Mouse (Mus musculus) G1E (cell line): ENCODE results near the gene Ccm2l. TPM values are rescaled to one million over a fixed set of nuclear protein-coding genes. Genes with fewer than 3 reads are reported as not detected.

Experiments
- ATAC-seq: 2 replicates; pipeline ENCODE4 v1.8.0; 2016; ENCODE audit warnings: mild to moderate bottlenecking; ENCODE audit not compliant: insufficient number of reproducible peaks, poor library complexity, low FRiP score, severe bottlenecking; ENCODE audit errors: extremely low read depth
- DNase-seq: peaks from one replicate; pipeline ENCODE4 v3.0.0; 2012; ENCODE audit warnings: low spot score
- H3K27me3 ChIP-seq: 2 replicates; pipeline ENCODE4 v1.6.1; 2012; ENCODE audit warnings: mild to moderate bottlenecking, low read length, inconsistent platforms; ENCODE audit not compliant: insufficient read depth
- H3K36me3 ChIP-seq: replicated peaks from 2 replicates; pipeline ENCODE3; 2012; ENCODE audit warnings: mild to moderate bottlenecking, inconsistent platforms
- H3K4me1 ChIP-seq: 2 replicates; pipeline ENCODE4 v1.6.1; 2012; ENCODE audit warnings: low read depth, low read length, inconsistent platforms, mixed read lengths; ENCODE audit not compliant: insufficient read depth
- H3K4me3 ChIP-seq: 2 replicates; pipeline ENCODE4 v1.5.1; 2012; ENCODE audit warnings: low read depth, mild to moderate bottlenecking, inconsistent platforms, low read length, moderate library complexity, mixed read lengths
- H3K9me3 ChIP-seq: replicated peaks from 2 replicates; pipeline ENCODE4 v1.6.1; 2012; ENCODE audit warnings: inconsistent platforms
- CTCF ChIP-seq: IDR thresholded peaks from 2 replicates; pipeline ENCODE4 v1.5.1; 2012; ENCODE audit warnings: low read depth, low read length, inconsistent platforms, mixed read lengths
- GATA1 ChIP-seq: IDR thresholded peaks from 2 replicates; pipeline ENCODE4 v1.6.1; 2012; ENCODE audit warnings: borderline replicate concordance, low read length, inconsistent platforms, mixed read lengths
- GATA2 ChIP-seq: IDR thresholded peaks from 2 replicates; pipeline ENCODE4 v1.6.1; 2012; ENCODE audit warnings: low read depth, low read length, inconsistent platforms, borderline replicate concordance
- POLR2AphosphoS5 ChIP-seq: IDR thresholded peaks from 2 replicates; pipeline ENCODE4 v1.6.1; 2012; ENCODE audit warnings: low read depth, low read length, inconsistent platforms; ENCODE audit not compliant: insufficient replicate concordance
- TAL1 ChIP-seq: conservative IDR thresholded peaks from 2 replicates; pipeline ENCODE4 v1.6.1; 2012; ENCODE audit warnings: low read depth, low read length, inconsistent platforms, mixed read lengths
- polyA plus RNA-seq: library from polyadenylated mRNA; stranded (reverse); fragments of >175 nt; gene quantifications from 2 replicates; pipeline ENCODE4 v1.2.3, GENCODE M21; 2012
- total RNA-seq, 2 experiments: library from RNA; stranded (forward) in 1 of 2; stranded (reverse) in 1 of 2; fragments of 200-1000 nt in 1 of 2; fragments of >200 nt in 1 of 2; fragmentation: Nextera tagmentation in 1 of 2; gene quantifications; 2 replicates each; pipeline ENCODE4 v1.2.3; 2014 to 2017

Gene Ccm2l
- total RNA-seq (2014; fragmentation: Nextera tagmentation), result not detected in 2 replicates
- total RNA-seq (2017), result 0.11 TPM in 1 of 2 replicates, not detected in the other
- not detected in 2 replicates for polyA plus RNA-seq

- H3K27me3 ChIP-seq, result peaks cover 44% of the 10 kb centered on the region
- ATAC-seq, result no peak
Observed at GRCm38 (mm10) chr2:153065747-153066508, at the start of gene Ccm2l. TSS of gene Ccm2l (plus strand) at chr2:153065955.

DNA sequence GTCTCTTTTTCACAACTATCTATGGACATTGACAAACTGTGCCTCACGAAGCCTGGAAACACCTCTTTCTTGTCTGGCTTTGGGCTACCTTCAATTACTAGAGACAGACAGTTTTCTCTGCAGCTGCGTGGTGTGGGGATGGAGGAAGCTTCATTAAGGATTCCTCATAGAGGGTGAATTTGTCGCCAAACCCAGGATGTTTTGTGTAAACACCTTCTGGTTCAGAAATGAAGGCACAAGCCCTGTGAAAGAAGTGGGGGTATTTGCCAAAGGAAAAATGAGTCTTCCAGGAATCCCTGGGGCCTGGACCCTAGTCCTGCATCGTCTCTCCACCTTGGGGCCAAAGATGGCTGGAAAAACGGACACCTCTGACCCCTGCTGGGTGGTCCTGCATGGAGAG is 49.0 kb upstream of the Ccm2l start:
- TF ChIP-seq POLR2AphosphoS5 (no peak), TAL1 (no peak), CTCF (no peak), GATA2 (no peak), GATA1 (no peak)
- Histone ChIP-seq H3K4me3 (no peak overlapping the region), H3K36me3 (peaks cover 25% of the 10 kb centered on the region), H3K4me1 (peaks cover 24% of the 10 kb centered on the region), H3K27me3 (peaks cover 30% of the 10 kb centered on the region), H3K9me3 (no peaks in the 10 kb centered on the region)
- DNase-seq (no peak), ATAC-seq (no peak)

More at GRCm38 (mm10) chr2:153065747-153066508, at the start of gene Ccm2l:
- TF ChIP-seq POLR2AphosphoS5 (no peak), GATA2 (no peak), CTCF (no peak)
- no peaks in the 10 kb centered on the region for H3K4me1 ChIP-seq
- no peaks in the 10 kb centered on the region for H3K36me3 ChIP-seq
- H3K9me3 ChIP-seq, result no peaks in the 10 kb centered on the region
- no peak within 1 kb of the TSS for H3K4me3 ChIP-seq
- DNase-seq, result no peak

GRCm38 (mm10) chr2:153019355-153019754 is 46.4 kb upstream of the Ccm2l start:
- no peaks in the 10 kb centered on the region for H3K9me3 ChIP-seq
- no peak for DNase-seq
- H3K4me3 ChIP-seq, result no peak overlapping the region

GRCm38 (mm10) chr2:153021163-153021562 is 44.6 kb upstream of the Ccm2l start:
- ATAC-seq, result peak; percentile 22; the same call in 1 of the 2 replicates
- TF ChIP-seq POLR2AphosphoS5 (no peak), CTCF (no peak), GATA2 (no peak), GATA1 (no peak), TAL1 (no peak)
- no peaks in the 10 kb centered on the region for H3K9me3 ChIP-seq
- H3K36me3 ChIP-seq, result no peaks in the 10 kb centered on the region
- no peak overlapping the region for H3K4me3 ChIP-seq
- peaks cover 7% of the 10 kb centered on the region for H3K4me1 ChIP-seq
- no peak for DNase-seq
- peaks cover 33% of the 10 kb centered on the region for H3K27me3 ChIP-seq

More at GRCm38 (mm10) chr2:153019355-153019754, 46.4 kb upstream of the Ccm2l start:
- peaks cover 9% of the 10 kb centered on the region for H3K4me1 ChIP-seq
- no peak for ATAC-seq
- H3K36me3 ChIP-seq, result no peaks in the 10 kb centered on the region
- TF ChIP-seq GATA1, result no peak
- no peak for TF ChIP-seq POLR2AphosphoS5
- TF ChIP-seq CTCF, result no peak
- TF ChIP-seq TAL1, result no peak
- peaks cover 33% of the 10 kb centered on the region for H3K27me3 ChIP-seq

DNA sequence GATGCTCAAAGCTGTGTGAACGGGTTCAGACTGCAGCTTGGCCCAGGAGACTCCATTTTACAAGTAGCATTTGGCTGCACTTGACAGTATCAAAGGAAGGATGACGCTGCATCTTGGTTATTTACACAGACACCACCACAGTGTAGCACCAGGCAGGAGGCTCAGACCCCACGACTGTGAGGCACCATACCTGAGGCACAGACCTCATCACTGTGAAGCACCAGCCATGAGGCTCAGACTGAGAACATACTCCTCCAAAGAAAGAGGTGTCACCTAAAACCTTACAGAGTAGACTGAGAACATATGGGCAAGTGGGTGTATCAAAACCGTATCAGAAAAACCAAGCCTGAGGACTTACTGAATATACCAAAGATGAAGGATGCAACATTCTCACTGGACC is 42.9 kb upstream of the Ccm2l start:
- TF ChIP-seq TAL1, result no peak
- no peak for TF ChIP-seq GATA1
- no peak for TF ChIP-seq CTCF
- no peak for TF ChIP-seq POLR2AphosphoS5
- no peak for TF ChIP-seq GATA2
- Histone ChIP-seq H3K4me1 (peaks cover 7% of the 10 kb centered on the region), H3K9me3 (no peaks in the 10 kb centered on the region), H3K36me3 (no peaks in the 10 kb centered on the region), H3K4me3 (no peak overlapping the region), H3K27me3 (peaks cover 28% of the 10 kb centered on the region)
- ATAC-seq, result no peak
- no peak for DNase-seq

- no peaks in the 10 kb centered on the region for H3K36me3 ChIP-seq
- no peak for ATAC-seq
- DNase-seq, result no peak
- peaks cover 6% of the 10 kb centered on the region; the same call in 1 of the 2 replicates for H3K4me1 ChIP-seq
- H3K4me3 ChIP-seq, result no peak overlapping the region
- peaks cover 12% of the 10 kb centered on the region for H3K27me3 ChIP-seq
- no peaks in the 10 kb centered on the region for H3K9me3 ChIP-seq
- TF ChIP-seq POLR2AphosphoS5 (no peak), CTCF (no peak), GATA2 (no peak), GATA1 (no peak), TAL1 (no peak)
Observed at GRCm38 (mm10) chr2:153026052-153026451, 39.7 kb upstream of the Ccm2l start.

DNA sequence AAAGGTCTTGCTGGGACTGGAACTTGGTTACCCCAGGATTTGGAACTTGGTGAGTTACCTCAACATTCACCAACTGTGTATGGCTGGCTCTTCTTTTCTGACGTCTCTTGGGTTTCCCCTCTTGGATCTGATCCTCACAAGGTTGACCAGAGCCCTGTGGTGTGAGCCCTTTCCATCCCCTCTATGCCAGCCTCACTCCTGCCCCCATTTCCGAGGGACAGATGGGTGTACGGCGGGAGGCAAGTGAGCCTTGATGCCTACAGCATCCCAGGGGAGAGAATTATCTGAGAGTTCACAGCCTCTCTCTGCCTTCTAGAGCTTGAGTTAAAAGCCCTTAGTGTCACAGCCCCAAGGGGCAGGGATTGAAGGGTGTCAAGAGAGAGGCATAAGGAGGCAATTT is 38.3 kb upstream of the Ccm2l start:
- H3K27me3 ChIP-seq, result peaks cover 12% of the 10 kb centered on the region
- no peaks in the 10 kb centered on the region for H3K36me3 ChIP-seq
- no peaks in the 10 kb centered on the region for H3K4me1 ChIP-seq
- TF ChIP-seq GATA2 (no peak), GATA1 (no peak), TAL1 (no peak), CTCF (no peak), POLR2AphosphoS5 (no peak)
- H3K4me3 ChIP-seq, result no peak overlapping the region
- ATAC-seq (no peak), DNase-seq (no peak)
- H3K9me3 ChIP-seq, result 0 out of 2 replicates have a peak, but pooled peaks cover 2% of the 10 kb centered on the region
